Mouse (Mus musculus): ENCODE results near the gene Dst.

Gene Dst

DNA sequence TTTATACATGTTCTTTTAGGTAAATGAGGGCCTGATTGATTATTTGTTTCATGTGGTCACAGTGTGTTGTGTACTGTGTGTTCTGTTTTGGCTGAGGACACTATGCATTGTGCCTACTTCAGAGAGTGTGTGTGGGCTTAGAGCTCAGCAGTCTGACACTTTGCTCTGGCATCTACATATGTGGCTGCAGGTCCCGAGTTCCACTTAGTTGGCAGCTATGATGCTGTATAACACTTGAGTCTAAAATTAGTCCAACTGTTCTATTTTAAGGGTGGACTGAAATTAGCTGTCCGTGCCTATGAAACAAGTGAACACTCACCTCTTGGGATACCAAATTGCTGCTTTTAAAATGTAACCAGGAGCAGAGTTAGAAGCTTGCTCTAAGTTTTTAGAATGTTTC is 113.5 kb downstream of the Dst start:
- DNase-seq (ENCODE audit: low read depth, low spot score) = no peak

DNA sequence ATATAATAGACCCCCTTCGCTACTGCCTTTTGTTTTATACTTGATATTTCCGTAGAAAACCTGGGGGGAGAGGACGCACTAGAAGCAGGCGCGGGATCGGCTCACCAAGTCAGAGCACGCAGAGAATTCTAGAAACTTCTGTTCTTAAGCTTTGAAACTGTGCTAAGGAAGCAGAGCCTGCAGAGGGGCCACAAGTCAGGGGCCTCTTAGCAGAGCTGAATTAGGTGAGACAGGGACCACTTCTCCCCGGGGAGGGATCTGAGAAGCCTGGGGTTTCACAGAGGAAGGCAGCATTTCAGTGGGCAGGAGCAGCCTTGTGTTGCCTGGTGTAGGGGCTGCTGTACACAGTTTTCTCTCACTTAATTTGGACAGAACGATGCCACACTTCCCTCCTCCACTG is 115.1 kb downstream of the Dst start:
- DNase-seq (ENCODE audit: low read depth, low spot score) = no peak

DNA sequence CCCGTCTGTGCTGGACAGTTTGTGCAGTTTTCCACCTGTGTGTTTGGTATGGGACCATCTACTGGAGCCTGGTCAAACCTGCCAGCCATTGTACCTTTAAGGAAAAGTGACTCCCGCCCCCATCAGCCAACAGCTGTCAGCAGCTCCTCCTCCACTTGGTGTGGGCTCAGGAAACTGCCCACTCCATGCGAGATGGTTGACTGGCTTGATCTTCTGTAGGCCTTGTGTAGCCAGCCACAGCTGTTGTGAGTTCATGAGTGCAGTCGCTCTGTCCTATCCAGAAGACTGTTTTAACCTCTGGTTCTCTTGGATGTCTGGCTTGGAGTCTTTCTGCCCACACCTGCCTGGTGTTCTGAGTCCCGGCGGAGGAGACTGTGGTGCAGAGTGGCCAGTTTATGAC is 117.9 kb downstream of the Dst start:
- DNase-seq (ENCODE audit: low read depth, low spot score) = no peak

DNA sequence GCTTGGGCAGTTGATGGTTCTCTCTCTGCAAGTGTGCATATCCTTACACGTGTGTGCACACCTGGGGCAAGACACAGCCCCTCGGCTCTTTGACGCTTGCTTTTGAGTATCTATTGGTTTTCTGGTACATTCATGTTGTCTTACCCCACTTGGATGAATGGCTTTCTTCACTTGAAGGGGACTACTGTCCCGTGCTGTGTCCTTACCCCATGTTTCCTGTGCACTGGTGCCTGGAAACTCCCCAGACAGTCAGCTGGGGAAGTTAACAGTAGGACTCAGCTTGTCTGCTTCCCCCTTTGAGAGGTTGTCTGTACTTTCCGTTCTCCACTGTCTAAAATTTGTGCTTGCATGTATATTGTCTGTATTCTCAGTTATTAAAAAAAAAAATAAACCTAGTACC is 120.7 kb downstream of the Dst start:
- no peak for DNase-seq (ENCODE audit: low read depth, low spot score)

DNA sequence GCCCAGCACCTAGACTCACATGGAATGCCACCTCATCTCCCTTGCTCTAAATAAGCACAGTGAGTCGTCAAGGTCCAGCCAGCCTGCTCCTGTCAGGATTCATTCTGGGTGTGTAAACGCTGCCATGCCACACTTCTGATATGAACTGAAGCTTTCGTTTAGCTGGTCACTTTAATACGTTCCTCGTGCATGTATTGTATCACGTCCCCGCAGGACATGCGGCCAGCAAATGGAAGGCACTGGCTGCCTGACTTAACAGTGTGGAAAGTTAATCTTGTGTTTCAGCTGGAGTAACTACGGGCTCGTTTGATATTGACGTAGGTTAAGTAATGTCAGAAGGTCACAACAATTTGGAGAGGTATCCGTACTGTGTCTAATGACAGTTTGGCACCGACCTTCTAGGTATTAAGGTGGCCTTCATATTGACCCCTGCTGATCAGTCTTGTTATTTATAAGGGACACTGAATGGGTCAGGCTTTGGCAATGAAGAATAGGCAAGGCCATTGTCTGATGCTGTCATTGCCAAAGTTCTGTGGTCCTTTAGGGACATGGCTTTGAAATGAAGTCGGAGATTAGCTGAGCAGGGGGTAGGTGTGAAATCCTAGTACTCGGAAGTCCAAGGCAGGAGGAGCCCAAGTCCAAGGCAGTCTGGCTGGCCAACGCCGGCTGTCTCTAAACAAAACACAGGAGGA is 122.5 kb downstream of the Dst start:
- DNase-seq (ENCODE audit: low read depth, low spot score) = no peak

DNA sequence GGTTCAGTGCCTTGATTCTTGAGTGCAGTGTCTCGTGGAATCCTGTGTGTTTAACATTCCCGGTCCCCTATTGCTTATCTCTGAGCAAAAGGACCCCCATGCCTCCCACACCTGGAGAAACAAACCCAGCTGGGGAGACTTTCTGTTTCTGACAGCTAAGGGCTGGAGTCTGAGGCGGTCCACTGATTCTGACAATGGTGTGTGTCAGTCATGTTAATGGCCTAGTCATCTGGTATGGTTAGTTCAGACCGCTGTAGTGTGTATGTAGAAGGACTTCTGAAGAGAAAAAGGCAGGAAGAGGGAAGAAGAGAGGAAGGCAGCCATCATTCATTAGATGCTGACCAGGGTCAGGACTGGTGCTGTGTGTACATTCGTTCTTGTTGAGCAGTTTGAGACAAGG is 125.0 kb downstream of the Dst start:
- DNase-seq (ENCODE audit: low read depth, low spot score) = no peak

DNA sequence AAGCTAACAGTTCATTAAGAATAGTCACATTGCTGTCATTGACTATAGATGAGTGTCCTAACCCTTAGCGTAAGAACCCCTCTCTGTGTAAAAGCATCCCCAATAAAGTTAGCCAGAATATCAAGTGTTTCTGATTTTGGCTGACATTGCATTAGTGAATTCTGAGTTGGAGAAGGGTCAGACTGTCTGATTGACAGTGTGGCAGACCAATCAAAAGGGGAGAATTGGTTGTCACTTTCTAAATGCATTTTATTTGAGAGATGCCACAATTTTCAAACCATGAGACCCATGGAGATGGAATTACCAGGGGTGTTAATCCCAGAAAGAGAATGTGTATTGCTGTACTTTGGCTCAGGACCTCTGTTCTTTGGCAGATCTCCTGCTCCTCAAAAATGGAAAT is 125.5 kb downstream of the Dst start:
- DNase-seq (ENCODE audit: low read depth, low spot score) = no peak

DNA sequence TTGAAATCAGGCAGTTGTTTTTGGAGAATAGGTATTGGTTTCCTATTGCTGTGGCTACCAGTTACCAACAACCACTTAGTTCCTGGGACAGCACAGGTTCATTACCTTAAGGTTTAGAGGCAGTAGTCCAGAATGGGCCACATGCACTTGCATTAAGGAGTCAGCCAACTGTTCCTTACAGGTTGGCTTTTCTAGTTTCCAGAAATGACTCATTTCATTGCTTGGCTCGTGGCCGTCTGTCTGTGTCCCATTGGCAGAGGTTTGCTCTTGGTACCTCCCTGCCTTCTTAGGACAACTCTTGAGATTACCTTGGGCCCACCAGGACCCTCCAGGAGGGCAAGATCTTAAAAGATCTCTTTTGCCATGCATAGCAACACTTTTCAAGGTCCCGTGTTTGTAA is 125.9 kb downstream of the Dst start:
- no peak for DNase-seq (ENCODE audit: low read depth, low spot score)

DNA sequence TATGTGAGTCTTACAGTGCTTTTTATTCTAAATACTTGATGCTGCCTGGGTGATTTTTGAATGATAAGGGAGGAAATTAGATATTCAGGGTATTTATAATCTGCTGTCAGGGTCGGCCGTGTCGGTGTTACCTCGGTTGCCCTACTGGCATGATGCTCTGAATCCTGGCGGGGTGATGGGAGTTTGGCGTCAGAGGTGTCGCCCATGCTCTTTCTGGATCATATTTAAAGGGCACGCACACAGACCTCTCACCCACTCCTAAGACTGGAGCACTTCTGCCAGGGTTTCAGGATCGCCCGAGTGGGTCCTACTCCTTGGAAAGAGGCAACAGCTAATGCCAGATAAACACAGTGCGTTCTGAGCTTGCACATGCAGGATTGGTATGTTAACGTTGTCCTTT is 128.1 kb downstream of the Dst start:
- DNase-seq (ENCODE audit: low read depth, low spot score) = no peak

DNA sequence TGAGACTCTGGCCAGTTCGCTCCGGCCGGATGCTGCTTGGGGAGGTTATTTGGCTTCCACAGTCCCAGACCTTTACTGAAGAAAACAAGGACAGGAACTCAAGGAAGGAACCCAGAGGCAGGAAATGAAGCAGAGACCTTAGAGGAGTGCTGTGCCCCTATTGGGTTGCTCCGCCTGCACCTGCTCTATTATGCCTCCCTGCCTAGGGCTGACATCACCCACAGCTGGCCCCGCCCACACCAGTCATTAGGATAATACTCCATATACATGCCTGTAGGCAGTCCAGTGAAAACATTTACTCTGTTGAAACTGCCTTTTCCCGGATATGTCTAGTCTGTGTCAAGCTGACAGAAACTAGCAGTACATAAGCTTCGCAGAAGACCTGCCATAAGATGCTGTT is 130.5 kb downstream of the Dst start:
- no peak for DNase-seq (ENCODE audit: low read depth, low spot score)

DNA sequence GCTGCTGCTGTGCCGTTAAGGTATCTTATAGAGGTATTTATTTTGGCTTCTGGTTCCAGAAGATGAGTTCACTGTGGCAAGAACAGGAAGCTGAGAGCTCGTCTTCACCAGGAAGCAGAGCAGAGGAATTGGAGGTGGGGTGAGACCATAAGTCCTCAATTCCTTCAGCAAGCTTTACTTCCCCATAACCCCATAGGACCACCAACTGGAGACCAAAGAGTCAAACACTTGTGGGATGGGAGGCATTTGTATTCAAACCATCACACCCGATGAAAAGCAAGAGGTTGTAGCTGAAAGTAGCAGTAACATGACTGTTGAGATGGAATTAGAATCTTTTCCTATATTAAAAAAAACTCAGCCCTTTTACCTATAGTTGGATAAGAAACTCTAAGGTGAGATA is 132.0 kb downstream of the Dst start:
- DNase-seq (ENCODE audit: low read depth, low spot score) = no peak

DNA sequence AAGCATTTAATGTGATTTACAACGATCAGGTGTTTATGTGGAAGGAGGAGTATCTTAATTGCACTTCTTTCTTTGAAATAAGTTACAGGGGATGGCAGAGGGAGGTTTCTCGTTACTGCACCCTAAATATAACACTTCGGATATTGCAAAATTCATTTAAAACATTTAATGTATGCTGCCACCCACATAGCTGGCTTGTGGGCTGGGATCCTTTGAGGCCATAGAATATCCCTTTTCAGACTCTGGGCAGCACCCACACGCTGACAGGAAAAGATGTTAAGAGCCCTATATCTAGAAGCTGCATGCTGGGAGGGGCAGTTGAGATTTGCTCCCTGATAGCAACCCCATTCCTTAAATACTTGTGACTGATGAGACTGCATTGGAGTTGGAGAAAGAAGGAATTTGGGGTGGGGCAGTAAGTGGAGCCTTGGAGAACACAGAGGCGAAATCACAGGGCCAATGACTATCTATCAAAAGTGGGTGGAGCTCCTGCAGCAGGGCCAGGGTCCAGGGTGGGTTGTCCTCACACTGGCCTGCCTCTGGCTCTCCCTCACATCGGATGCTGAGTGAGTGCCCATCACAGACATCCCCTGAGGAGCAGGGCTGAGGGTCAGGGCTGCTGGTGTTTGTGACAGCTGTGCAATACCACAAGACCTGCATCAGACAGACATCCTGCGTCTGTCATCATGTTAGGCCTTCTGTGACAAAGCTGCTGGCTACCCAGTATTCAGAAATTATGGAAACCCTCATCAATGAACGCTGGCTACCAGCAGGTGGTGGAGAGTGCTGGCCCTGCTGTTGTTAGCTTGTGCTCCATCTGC is 133.1 kb downstream of the Dst start:
- DNase-seq (ENCODE audit: low read depth, low spot score) = peak; percentile 67

DNA sequence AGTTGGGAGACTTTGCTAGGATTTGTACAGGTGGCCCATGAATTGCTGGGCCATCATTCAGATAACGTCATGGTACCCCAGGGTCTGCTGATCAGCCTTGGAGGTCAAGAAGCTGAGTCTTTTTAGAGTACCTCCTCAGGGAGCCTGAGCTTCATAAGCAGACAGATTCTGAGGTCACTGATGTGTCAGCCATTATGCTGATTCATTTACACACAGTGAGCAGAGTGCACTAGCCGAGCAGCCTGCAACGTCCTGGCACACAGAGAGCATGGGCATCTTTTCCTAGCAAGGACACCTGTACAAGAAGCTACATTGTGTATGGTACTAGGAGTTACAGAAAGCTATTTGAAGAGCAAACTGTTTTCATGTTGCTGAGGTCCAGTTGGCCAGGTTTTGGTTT is 134.3 kb downstream of the Dst start:
- peak; percentile 53 for DNase-seq (ENCODE audit: low read depth, low spot score)

DNA sequence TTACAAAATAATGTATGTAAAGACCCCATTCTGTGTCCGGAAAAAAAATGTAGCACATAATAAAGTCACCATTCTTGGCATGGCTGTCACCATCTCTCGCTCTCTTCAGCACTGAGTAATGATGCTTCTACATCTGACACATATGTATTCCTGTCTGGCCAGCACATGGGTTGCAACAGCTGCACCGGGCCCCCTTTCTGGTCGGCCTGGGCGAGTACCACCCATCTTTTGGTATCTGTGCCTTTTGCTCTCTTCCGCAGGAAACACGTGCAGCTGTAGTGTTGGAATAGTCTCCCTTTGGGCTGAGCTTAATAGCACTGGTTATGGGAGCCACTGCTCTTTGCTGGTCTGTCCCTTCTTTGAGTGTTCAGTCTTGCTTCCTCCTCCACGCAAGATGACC is 135.3 kb downstream of the Dst start:
- DNase-seq (ENCODE audit: low read depth, low spot score) = no peak

DNA sequence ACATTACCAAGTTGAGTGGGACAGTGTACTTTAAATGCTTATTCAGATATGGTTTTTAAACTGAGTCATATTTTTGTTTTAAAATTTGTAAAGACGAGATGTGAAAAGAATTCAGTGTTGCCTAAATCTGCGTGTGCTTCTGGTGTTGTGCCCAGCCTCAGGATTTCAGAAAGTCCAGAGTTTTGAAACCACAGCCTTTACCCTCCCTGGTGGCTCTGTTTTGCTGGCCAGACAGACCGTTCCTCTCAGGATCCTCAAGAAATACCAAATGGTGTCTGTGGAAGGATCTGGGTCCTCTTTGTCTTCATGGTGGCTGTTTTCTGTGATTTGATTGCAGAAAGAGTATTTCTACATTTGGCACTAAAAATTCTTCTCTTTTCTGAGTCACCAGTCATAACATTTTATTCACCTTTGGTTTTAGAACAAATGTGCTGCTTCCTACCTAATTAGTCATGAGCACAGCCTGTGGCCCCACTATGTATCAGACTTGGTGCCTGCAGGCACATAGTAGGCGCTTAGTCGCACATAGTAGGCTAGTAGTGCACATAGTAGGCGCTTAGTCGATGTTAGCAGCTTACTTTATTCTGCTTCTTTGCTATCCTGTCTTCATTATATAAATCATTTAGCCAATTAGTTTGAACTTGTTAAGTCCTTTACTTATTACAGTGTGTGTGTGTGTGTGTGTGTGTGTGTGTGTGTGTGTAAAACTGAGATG is 136.0 kb downstream of the Dst start:
- DNase-seq (ENCODE audit: low read depth, low spot score) = peak; percentile 84

DNA sequence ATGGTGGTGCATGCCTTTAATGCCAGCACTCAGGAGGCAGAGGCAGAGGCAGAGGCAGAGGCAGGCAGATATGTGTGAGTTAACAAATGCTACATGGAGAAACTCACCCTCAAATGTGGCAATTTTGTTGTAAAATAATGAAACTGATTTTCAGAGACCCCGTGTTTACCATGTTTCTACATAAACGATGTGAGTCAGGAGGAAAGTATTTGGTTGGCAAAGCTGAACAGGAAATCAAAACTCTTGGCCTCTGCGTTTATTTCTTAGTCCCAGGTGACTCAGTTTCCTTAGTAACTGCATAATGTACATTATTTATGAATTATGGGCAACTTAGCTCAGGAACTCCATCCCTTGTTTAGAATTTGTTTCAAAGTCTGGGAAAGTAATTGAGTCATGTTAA is 136.7 kb downstream of the Dst start:
- DNase-seq (ENCODE audit: low read depth, low spot score) = peak; percentile 95

DNA sequence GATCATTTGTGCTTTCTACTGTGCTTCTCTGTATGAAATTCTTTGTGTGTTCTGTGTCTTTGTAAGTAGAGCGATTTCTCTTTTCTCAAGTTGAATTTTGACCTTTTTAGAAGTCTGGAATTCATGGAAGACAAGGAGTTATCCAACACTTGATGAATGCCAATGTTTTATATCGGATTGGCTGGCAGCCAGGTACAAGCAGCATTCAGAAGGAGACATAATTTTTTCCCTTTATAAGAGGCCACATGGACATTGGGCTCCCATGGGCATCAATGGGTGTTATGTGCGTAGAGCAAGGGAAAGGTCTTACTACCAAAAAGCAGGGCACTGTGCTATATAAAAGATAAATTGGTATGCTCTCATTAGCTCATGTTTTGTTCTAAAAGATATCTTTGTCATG is 139.3 kb downstream of the Dst start:
- DNase-seq (ENCODE audit: low read depth, low spot score) = peak; percentile 32

DNA sequence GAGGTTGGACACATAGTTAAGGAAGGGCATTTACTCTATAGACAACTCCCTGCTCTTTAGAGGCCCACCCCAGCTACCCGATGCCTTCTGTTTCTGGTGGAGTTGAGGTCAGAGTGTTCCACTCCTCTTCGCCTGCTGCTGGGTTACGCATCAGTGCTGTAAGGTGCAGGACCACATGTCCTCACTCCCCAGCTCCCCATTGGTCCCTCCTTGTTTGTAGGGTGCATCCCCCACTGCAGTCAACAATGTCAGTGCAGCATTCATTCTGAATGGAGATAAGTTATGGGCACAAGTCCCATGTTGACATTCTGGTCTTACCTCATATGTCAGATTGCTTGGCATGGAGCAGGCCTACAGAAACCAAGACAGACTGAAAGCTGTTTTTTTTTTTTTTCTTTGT is 143.2 kb downstream of the Dst start:
- no peak for DNase-seq (ENCODE audit: low read depth, low spot score)

DNA sequence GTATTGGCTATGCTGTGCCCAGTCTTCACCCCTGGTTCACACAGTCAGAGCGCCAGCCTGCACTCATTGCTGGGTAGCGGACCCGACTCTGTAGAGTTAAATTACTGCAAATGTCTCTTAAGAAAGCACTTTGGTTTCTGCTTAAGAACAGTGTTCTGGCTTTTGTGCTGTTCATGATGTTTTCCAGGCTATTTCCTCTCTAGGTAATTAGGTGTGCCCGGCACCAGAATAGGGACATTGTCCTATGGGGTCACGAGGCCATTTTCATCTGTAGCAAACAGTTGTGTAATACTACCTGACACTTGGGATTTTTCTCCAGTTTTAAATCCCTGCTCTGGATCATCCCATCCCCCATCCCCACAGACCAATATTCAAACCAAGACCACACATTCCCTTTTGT is 144.4 kb downstream of the Dst start:
- no peak for DNase-seq (ENCODE audit: low read depth, low spot score)

DNA sequence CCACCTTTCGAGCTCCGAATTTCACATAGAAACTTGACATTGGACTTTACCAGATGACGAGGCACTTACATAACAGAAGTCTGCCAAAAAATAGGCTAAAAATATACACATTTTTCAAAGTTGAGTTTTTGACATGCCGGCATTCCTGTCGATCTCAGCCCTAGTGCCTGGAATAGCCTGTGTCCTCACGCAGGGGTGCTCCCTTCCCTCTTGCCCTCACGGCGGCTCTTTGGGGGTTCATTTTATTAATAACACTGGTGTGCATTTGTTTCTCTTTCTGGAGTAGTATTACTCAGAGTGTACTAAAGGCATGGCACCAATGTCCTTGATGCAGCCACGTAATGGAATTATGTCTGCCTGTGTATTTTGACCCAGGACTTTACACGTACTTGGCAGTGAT is 146.9 kb downstream of the Dst start:
- DNase-seq (ENCODE audit: low read depth, low spot score) = no peak

DNA sequence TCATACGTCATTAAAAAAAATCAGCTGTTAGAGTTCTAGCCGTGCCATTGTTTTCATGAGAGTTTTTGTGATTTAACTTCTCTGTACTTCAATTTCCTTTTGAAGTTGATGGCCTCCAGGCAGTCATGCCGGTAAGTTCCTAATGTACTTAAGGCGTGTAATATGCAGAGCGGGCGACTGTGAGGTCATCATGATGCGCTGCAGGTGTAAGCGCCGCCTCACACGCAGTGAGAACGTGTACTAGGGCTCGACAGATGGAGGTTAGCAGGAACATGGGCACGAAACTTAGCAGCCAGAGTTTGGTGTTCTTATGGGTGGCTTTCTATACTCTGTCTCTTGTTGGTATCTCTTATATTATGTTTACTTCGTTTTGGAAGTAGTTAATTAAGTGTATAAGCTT is 148.6 kb downstream of the Dst start:
- DNase-seq (ENCODE audit: low read depth, low spot score) = no peak

DNA sequence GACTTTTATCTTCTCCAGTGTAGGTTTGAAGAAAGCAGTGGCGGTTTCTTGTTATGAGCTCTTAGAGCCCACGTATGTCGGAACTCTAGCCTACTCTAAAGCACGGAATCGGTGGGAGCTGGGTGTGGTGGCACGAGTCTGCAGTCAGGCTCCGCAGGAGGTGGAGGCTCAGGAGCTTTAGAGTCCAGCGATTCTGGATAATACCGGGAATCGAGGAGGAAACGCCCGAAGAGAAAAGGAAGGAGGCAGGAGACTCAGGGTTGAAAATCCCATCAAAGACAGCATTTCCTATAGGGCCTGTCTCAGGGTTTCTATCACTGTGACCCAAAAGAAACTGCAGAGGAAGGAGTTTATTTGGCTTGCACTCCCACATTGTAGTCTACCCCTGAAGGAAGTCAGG is 151.2 kb downstream of the Dst start:
- no peak for DNase-seq (ENCODE audit: low read depth, low spot score)

DNA sequence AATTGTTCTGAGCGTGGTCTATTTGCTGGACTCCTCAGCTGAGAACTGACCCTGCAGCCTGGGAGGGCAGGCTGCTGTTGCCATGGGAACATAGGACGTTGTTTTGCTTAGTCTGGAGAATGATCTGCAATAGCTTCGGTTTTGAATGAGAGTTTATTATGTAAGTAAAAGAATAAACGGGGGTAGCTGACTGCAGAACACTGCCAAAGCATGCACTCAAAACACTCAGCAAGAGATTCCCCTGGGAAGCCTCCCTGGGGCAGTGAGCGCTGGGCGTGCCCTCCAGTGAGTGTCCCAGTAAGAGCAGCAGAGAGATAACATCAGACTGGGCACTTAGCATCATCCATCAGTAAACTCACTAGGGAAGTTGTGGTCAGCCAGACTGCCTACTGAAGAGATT is 152.4 kb downstream of the Dst start:
- peak; percentile 96 for DNase-seq (ENCODE audit: low read depth, low spot score)
